Mouse (Mus musculus) T-cell, adult 66 days (primary cell): ENCODE results near the gene Mgat5. TPM values are rescaled to one million over a fixed set of nuclear protein-coding genes. Genes with fewer than 3 reads are reported as not detected.

Source experiments
- total RNA-seq, 2 experiments: library from RNA; stranded (reverse); gene quantifications; 3 replicates in 1 of 2; 4 replicates in 1 of 2; pipeline ENCODE4 v1.2.4; 2023

Mgat5 gene
- total RNA-seq, result 10 to 100 TPM; 28.3 to 29.3 TPM

GRCm38 (mm10) chr1:127204817-127205485 is at the start of gene Mgat5:
Gene Mgat5, plus strand, starts transcription at chr1:127205015.

